Mouse (Mus musculus): Measurements from ENCODE around the gene Gck. TPM values are rescaled to one million over a fixed set of nuclear protein-coding genes. Genes with fewer than 3 reads are reported as not detected.

Gck gene
- polyA plus RNA-seq, 1 experiment from 2014 or later: 1.7 TPM

DNA sequence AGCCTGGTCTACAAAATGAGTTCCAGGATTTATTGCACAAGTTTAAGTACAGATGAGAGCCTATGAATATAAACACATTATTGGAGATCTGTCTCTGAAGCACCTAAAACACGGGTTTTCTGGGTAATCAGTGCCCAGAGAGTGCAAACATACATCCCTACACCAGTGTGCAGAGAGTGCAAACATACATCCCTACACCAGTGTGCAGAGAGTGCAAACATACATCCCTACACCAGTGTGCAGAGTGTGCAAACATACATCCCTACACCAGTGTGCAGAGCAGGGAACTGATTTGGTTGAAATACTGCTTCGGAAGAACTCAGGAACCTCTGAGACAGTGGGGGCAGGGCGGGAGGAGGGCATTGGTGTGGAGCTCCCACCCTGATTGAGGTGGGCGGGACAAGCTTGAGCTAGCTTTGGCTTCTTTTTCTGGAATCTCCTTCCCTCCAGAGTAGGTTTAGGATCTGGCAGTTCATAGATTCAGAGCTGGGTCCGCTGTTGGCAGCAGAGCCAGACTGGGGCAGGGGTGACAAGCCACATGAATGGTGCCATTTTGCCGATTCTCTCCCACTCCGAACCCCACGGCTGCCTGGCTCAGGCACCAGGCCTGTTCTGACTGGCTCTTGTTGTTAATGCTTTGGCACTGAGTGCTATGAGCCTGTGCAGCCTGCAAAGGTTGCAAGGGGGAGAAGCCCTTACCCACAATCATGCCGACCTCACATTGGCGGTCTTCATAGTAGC, 43.9 kb downstream of the Gck start:
- Histone ChIP-seq H3K4me1 (peaks cover 11% of the 10 kb centered on the region), H3K4me3 (no peak overlapping the region), H3K9me3 (no peaks in the 10 kb centered on the region), H3K9ac (no peak overlapping the region), H3K27ac (no peak overlapping the region), H3K4me2 (no peak overlapping the region), H3K36me3 (no peaks in the 10 kb centered on the region), H3K27me3 (peaks cover 8% of the 10 kb centered on the region; the same call in 1 of the 2 replicates)
- no peak for ATAC-seq (ENCODE audit: borderline replicate concordance, extremely low read depth, low FRiP score, low TSS enrichment)
- WGBS: 69% methylated on average over 10 of the region's 10 CpGs

- 87% methylated on average over 6 of the region's 6 CpGs for WGBS
- no peak overlapping the region for H3K27ac ChIP-seq
Observed at GRCm38 (mm10) chr11:5904871-5905270, 45.0 kb downstream of the Gck start.

DNA sequence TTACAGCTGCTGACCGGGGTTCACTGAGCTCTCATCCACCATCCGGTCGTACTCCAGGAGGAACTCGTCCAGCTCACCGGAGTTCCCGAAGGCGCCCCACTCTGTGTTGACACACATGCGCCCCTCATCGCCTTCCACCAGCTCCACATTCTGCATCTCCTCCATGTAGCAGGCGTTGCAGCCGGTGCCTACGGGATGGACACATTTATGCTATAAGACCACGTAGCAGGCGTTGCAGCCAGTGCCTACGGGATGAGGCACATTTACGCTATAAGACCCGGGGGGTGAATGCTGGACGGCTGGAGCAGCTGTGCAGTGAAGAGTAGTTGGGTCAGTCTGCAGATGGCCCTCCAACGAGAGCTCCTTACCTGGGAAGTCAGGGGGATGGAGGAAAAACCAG, 45.5 kb downstream of the Gck start:
- Histone ChIP-seq H3K9me3 (no peaks in the 10 kb centered on the region), H3K4me1 (peaks cover 11% of the 10 kb centered on the region), H3K9ac (no peak overlapping the region), H3K4me2 (no peak overlapping the region), H3K4me3 (no peak overlapping the region), H3K27me3 (peaks cover 9% of the 10 kb centered on the region; the same call in 1 of the 2 replicates), H3K36me3 (no peaks in the 10 kb centered on the region), H3K27ac (no peak overlapping the region)
- no peak for ATAC-seq (ENCODE audit: borderline replicate concordance, extremely low read depth, low FRiP score, low TSS enrichment)
- 63% methylated on average over 19 of the region's 19 CpGs for WGBS

More at GRCm38 (mm10) chr11:5904871-5905270, 45.0 kb downstream of the Gck start:
- ATAC-seq (ENCODE audit: borderline replicate concordance, extremely low read depth, low FRiP score, low TSS enrichment): no peak
- Histone ChIP-seq H3K9ac (no peak overlapping the region), H3K4me2 (no peak overlapping the region), H3K4me1 (peaks cover 11% of the 10 kb centered on the region), H3K36me3 (no peaks in the 10 kb centered on the region), H3K9me3 (no peaks in the 10 kb centered on the region), H3K4me3 (no peak overlapping the region), H3K27me3 (peaks cover 9% of the 10 kb centered on the region; the same call in 1 of the 2 replicates)

- H3K9ac ChIP-seq: no peak overlapping the region
- no peak overlapping the region for H3K4me3 ChIP-seq
- no peak for ATAC-seq (ENCODE audit: borderline replicate concordance, extremely low read depth, low FRiP score, low TSS enrichment)
- no peak overlapping the region for H3K4me2 ChIP-seq
- H3K27me3 ChIP-seq: peaks cover 9% of the 10 kb centered on the region; the same call in 1 of the 2 replicates
- no peak overlapping the region for H3K27ac ChIP-seq
- no peaks in the 10 kb centered on the region for H3K36me3 ChIP-seq
- H3K9me3 ChIP-seq: no peaks in the 10 kb centered on the region
- 80% methylated on average over 2 of the region's 2 CpGs for WGBS
- H3K4me1 ChIP-seq: peaks cover 11% of the 10 kb centered on the region
Observed at GRCm38 (mm10) chr11:5903844-5904243, 46.0 kb downstream of the Gck start.

DNA sequence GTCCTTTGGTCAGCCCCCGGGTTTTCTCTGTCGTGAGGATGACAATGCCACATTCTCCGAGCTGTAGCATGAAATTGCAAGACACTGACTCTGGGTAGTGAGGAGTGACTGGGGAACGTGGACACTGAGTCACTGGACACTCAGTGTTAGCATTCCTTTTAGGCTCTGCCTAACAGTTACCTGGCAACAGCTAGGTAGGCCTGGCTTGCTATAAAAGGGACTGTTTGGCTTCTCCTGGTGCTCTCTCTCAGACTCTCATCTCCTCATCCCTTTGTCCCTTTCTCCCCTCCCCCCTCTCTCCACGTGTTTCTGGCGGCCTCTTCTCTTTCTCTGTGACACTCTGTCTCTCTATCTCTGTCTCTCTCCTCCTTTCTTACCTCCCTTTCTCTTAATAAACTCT, 47.5 kb downstream of the Gck start:
- Histone ChIP-seq H3K36me3 (no peaks in the 10 kb centered on the region), H3K4me2 (peak overlapping the region; percentile 75), H3K4me3 (peak overlapping the region; percentile 39), H3K27ac (no peak overlapping the region), H3K9ac (peak overlapping the region; percentile 44; the same call in 1 of the 2 replicates), H3K9me3 (no peaks in the 10 kb centered on the region), H3K27me3 (peaks cover 9% of the 10 kb centered on the region; the same call in 1 of the 2 replicates), H3K4me1 (peaks cover 22% of the 10 kb centered on the region)
- WGBS: 12% methylated on average over 6 of the region's 6 CpGs
- no peak for ATAC-seq (ENCODE audit: borderline replicate concordance, extremely low read depth, low FRiP score, low TSS enrichment)

GRCm38 (mm10) chr11:5901950-5902349, 47.9 kb downstream of the Gck start:
- H3K4me2 ChIP-seq: peak overlapping the region; percentile 75
- H3K4me1 ChIP-seq: peaks cover 26% of the 10 kb centered on the region
- peak overlapping the region; percentile 39 for H3K4me3 ChIP-seq
- peak; percentile 45; the same call in 1 of the 2 replicates for ATAC-seq (ENCODE audit: borderline replicate concordance, extremely low read depth, low FRiP score, low TSS enrichment)
- H3K36me3 ChIP-seq: no peaks in the 10 kb centered on the region
- peaks cover 9% of the 10 kb centered on the region; the same call in 1 of the 2 replicates for H3K27me3 ChIP-seq
- no peaks in the 10 kb centered on the region for H3K9me3 ChIP-seq
- H3K27ac ChIP-seq: no peak overlapping the region
- H3K9ac ChIP-seq: peak overlapping the region; percentile 44
- 3% methylated on average over 32 of the region's 32 CpGs for WGBS

DNA sequence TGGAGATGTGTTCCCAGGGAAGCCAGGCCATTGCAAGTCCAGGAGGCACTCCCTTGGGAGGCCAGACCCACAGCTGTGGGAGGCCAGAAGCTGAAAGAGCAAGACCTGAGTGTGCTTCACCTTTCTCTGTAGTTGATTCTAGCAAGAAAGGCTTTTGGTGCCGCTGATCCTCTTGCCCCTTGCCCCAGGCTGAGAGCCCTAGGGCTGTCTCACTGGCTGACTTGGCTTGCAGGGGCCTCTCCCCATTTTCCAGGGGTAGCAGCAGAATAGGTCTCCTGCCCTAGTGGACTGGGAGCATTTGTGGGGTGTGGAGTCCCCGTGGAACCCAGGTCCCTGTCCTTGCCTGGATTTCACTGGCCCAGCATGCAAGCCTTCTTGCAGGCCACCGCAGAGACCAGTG, 48.6 kb downstream of the Gck start:
- 36% methylated on average over 3 of the region's 3 CpGs for WGBS
- no peak for ATAC-seq (ENCODE audit: borderline replicate concordance, extremely low read depth, low FRiP score, low TSS enrichment)
- Histone ChIP-seq H3K4me2 (peak overlapping the region; percentile 75), H3K9ac (peak overlapping the region; percentile 44; the same call in 1 of the 2 replicates), H3K4me1 (peaks cover 27% of the 10 kb centered on the region), H3K4me3 (peak overlapping the region; percentile 39), H3K36me3 (no peaks in the 10 kb centered on the region), H3K27ac (no peak overlapping the region), H3K9me3 (no peaks in the 10 kb centered on the region), H3K27me3 (peaks cover 9% of the 10 kb centered on the region; the same call in 1 of the 2 replicates)

GRCm38 (mm10) chr11:5899286-5899685, 50.6 kb downstream of the Gck start:
- no peaks in the 10 kb centered on the region for H3K36me3 ChIP-seq
- no peak overlapping the region for H3K4me2 ChIP-seq
- ATAC-seq (ENCODE audit: borderline replicate concordance, extremely low read depth, low FRiP score, low TSS enrichment): no peak
- H3K27me3 ChIP-seq: peaks cover 9% of the 10 kb centered on the region; the same call in 1 of the 2 replicates
- H3K9ac ChIP-seq: no peak overlapping the region
- no peak overlapping the region for H3K4me3 ChIP-seq
- WGBS: 91% methylated on average over 10 of the region's 10 CpGs
- H3K27ac ChIP-seq: no peak overlapping the region
- H3K4me1 ChIP-seq: peaks cover 27% of the 10 kb centered on the region
- no peaks in the 10 kb centered on the region for H3K9me3 ChIP-seq

DNA sequence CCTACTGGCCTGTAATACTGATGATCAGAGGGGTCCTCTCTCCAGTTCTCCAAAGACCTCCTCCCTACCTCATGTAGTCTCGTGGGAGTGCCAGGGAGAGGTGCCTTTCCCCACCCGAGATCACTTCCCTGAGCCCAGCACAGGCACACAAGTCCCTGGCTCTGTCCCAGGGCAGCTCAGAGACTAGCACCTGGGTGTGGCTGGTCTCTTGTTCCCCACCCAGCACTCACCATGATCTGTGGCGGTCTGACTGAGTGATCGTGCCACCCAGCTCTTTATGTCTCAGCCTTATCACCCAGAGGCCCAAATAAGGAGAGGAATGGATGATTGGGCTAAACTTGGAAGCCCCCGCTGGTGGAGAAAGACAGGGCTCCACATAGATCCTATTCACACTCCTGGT, 51.4 kb downstream of the Gck start, which contains the start of gene Myl7:
Gene Myl7 (minus strand): TSS at position 252 of the 400 bp plus-strand sequence.
- Histone ChIP-seq H3K4me1 (peaks cover 27% of the 10 kb centered on the region), H3K4me3 (no peak within 1 kb of the TSS), H3K27me3 (peaks cover 9% of the 10 kb centered on the region; the same call in 1 of the 2 replicates), H3K9me3 (no peaks in the 10 kb centered on the region), H3K4me2 (peak within 1 kb of the TSS; percentile 42), H3K27ac (no peak within 1 kb of the TSS), H3K36me3 (no peaks in the 10 kb centered on the region), H3K9ac (no peak within 1 kb of the TSS)
- WGBS: 53% methylated on average over 5 of the region's 5 CpGs
- ATAC-seq (ENCODE audit: borderline replicate concordance, extremely low read depth, low FRiP score, low TSS enrichment): no peak

GRCm38 (mm10) chr11:5897839-5898238, 52.0 kb downstream of the Gck start:
- peaks cover 27% of the 10 kb centered on the region for H3K4me1 ChIP-seq
- peaks cover 7% of the 10 kb centered on the region; the same call in 1 of the 2 replicates for H3K27me3 ChIP-seq
- 20% methylated on average over 10 of the region's 10 CpGs for WGBS
- ATAC-seq (ENCODE audit: borderline replicate concordance, extremely low read depth, low FRiP score, low TSS enrichment): no peak
- H3K27ac ChIP-seq: no peak overlapping the region
- no peak overlapping the region for H3K9ac ChIP-seq
- H3K4me3 ChIP-seq: no peak overlapping the region
- H3K4me2 ChIP-seq: peak overlapping the region; percentile 42
- no peaks in the 10 kb centered on the region for H3K9me3 ChIP-seq
- no peaks in the 10 kb centered on the region for H3K36me3 ChIP-seq

- no peaks in the 10 kb centered on the region for H3K9me3 ChIP-seq
- WGBS: 15% methylated on average over 16 of the region's 16 CpGs
- no peaks in the 10 kb centered on the region for H3K36me3 ChIP-seq
- peaks cover 4% of the 10 kb centered on the region; the same call in 1 of the 2 replicates for H3K27me3 ChIP-seq
- peaks cover 30% of the 10 kb centered on the region for H3K4me1 ChIP-seq
- H3K9ac ChIP-seq: no peak overlapping the region
- no peak overlapping the region for H3K4me3 ChIP-seq
- H3K4me2 ChIP-seq: peak overlapping the region; percentile 42
- no peak overlapping the region for H3K27ac ChIP-seq
- ATAC-seq (ENCODE audit: borderline replicate concordance, extremely low read depth, low FRiP score, low TSS enrichment): no peak
Observed at GRCm38 (mm10) chr11:5897230-5897629, 52.7 kb downstream of the Gck start.

- no peak overlapping the region for H3K9ac ChIP-seq
- H3K36me3 ChIP-seq: no peaks in the 10 kb centered on the region
- ATAC-seq (ENCODE audit: borderline replicate concordance, extremely low read depth, low FRiP score, low TSS enrichment): no peak
- no peak overlapping the region for H3K27ac ChIP-seq
- peaks cover 25% of the 10 kb centered on the region for H3K4me1 ChIP-seq
- WGBS: 67% methylated on average over 6 of the region's 6 CpGs
- H3K27me3 ChIP-seq: no peaks in the 10 kb centered on the region
- H3K9me3 ChIP-seq: no peaks in the 10 kb centered on the region
- no peak overlapping the region for H3K4me2 ChIP-seq
- no peak overlapping the region for H3K4me3 ChIP-seq
Observed at GRCm38 (mm10) chr11:5893807-5894206, 56.1 kb downstream of the Gck start.
